Mouse (Mus musculus) mouse trophoblast stem cell (cell line): Measurements from ENCODE around the gene Cngb1.

Source experiments
- in situ Hi-C, 2 experiments: fragments of 300-500 bp; cut with MseI, MboI; formaldehyde crosslinking; loops; 2 replicates in 1 of 2; 3 replicates in 1 of 2; pipeline ENCODE4 v1.15.1; 2025

The Cngb1 gene

GRCm38 (mm10) chr8:95306431-95306830 is at the start of gene Cngb1:
Gene Cngb1 (minus strand): TSS chr8:95306585.
- in situ Hi-C loops = loop anchor here in 1 of 2 experiments (5.0 kb wide), 1 partner anchor 49 kb away; no protein-coding TSS in a partner anchor

- in situ Hi-C loops = loop anchor here (5.0 to 10.0 kb wide), 2 partner anchors 70 to 73 kb away; no protein-coding TSS in a partner anchor
Observed at GRCm38 (mm10) chr8:95354606-95355005, 48.2 kb upstream of the Cngb1 start.

- in situ Hi-C loops = loop anchor here (5.0 to 10.0 kb wide), 2 partner anchors 72 to 74 kb away; no protein-coding TSS in a partner anchor
Observed at GRCm38 (mm10) chr8:95352871-95353866, 46.8 kb upstream of the Cngb1 start.

GRCm38 (mm10) chr8:95352151-95352870 is 45.9 kb upstream of the Cngb1 start, which contains the start of gene Mmp15:
Gene Mmp15 (plus strand): TSS chr8:95352268.
- in situ Hi-C loops = loop anchor here (5.0 to 10.0 kb wide), 2 partner anchors 72 to 75 kb away; no protein-coding TSS in a partner anchor

- in situ Hi-C loops = loop anchor here (5.0 to 10.0 kb wide), 2 partner anchors 73 to 76 kb away; no protein-coding TSS in a partner anchor
Observed at GRCm38 (mm10) chr8:95351461-95351860, 45.1 kb upstream of the Cngb1 start.

GRCm38 (mm10) chr8:95348811-95349630 is 42.6 kb upstream of the Cngb1 start:
- in situ Hi-C loops = no loop called here

GRCm38 (mm10) chr8:95348356-95348755 is 42.0 kb upstream of the Cngb1 start:
- in situ Hi-C loops = no loop called here

- in situ Hi-C loops = no loop called here
Observed at GRCm38 (mm10) chr8:95346643-95347545, 40.5 kb upstream of the Cngb1 start.

- in situ Hi-C loops = no loop called here
Observed at GRCm38 (mm10) chr8:95344668-95345067, 38.3 kb upstream of the Cngb1 start.

- in situ Hi-C loops = no loop called here
Observed at GRCm38 (mm10) chr8:95341721-95342120, 35.3 kb upstream of the Cngb1 start.

GRCm38 (mm10) chr8:95336363-95336762 is 30.0 kb upstream of the Cngb1 start:
- in situ Hi-C loops = no loop called here

- in situ Hi-C loops = no loop called here
Observed at GRCm38 (mm10) chr8:95335706-95336105, 29.3 kb upstream of the Cngb1 start.

- in situ Hi-C loops = no loop called here
Observed at GRCm38 (mm10) chr8:95332437-95333199, 26.2 kb upstream of the Cngb1 start.

GRCm38 (mm10) chr8:95331720-95332436 is 25.5 kb upstream of the Cngb1 start, which contains the start of the genes Zfp319 and Usb1:
Gene Zfp319 (minus strand): TSS chr8:95331950.
Gene Usb1 (plus strand): TSS chr8:95332284.
- in situ Hi-C loops = no loop called here

- in situ Hi-C loops = no loop called here
Observed at GRCm38 (mm10) chr8:95331156-95331719, 24.9 kb upstream of the Cngb1 start.

- in situ Hi-C loops = no loop called here
Observed at GRCm38 (mm10) chr8:95330367-95330766, 24.0 kb upstream of the Cngb1 start.

GRCm38 (mm10) chr8:95327866-95328465 is 21.6 kb upstream of the Cngb1 start:
- in situ Hi-C loops = no loop called here

GRCm38 (mm10) chr8:95326822-95327221 is 20.4 kb upstream of the Cngb1 start:
- in situ Hi-C loops = no loop called here
